Mouse (Mus musculus) neural tube, embryonic 13.5 days (tissue): ENCODE results near the gene G6pc. TPM values are rescaled to one million over a fixed set of nuclear protein-coding genes. Genes with fewer than 3 reads are reported as not detected.
"Not testable (repeated sequence)": the region's sequence is repeated elsewhere in the genome, so short reads cannot be mapped to it uniquely, and the experiment has no call there.

Experiments used
- ATAC-seq: fragments of 200-750 bp; cut with Nextera tagmentation; 2 replicates; pipeline ENCODE4 v1.8.0; 2017; ENCODE audit warnings: low read depth, mild to moderate bottlenecking, moderate TSS enrichment, moderate library complexity
- H3K27ac ChIP-seq: fragments of 300-500 bp; sonication (generic); replicated peaks from 2 replicates; pipeline ENCODE4 v1.5.1; 2015; ENCODE audit warnings: moderate library complexity, mild to moderate bottlenecking, inconsistent platforms
- H3K27me3 ChIP-seq: fragments of 300-500 bp; sonication (generic); 2 replicates; pipeline ENCODE4 v1.6.1; 2015; ENCODE audit warnings: mild to moderate bottlenecking, inconsistent platforms
- H3K36me3 ChIP-seq: fragments of 300-500 bp; sonication (generic); 2 replicates; pipeline ENCODE4 v1.6.1; 2015; ENCODE audit warnings: mild to moderate bottlenecking, inconsistent platforms
- H3K4me1 ChIP-seq: fragments of 300-500 bp; sonication (generic); replicated peaks from 2 replicates; pipeline ENCODE4 v1.6.1; 2015; ENCODE audit warnings: inconsistent platforms
- H3K4me2 ChIP-seq: fragments of 300-500 bp; sonication (generic); 2 replicates; pipeline ENCODE4 v1.6.1; 2015; ENCODE audit warnings: inconsistent platforms, mild to moderate bottlenecking, moderate library complexity
- H3K4me3 ChIP-seq: fragments of 300-500 bp; sonication (generic); 2 replicates; pipeline ENCODE4 v1.5.1; 2015; ENCODE audit warnings: mild to moderate bottlenecking, inconsistent platforms
- H3K9ac ChIP-seq: fragments of 300-500 bp; sonication (generic); 2 replicates; pipeline ENCODE4 v1.6.1; 2015; ENCODE audit warnings: moderate library complexity, mild to moderate bottlenecking, inconsistent platforms
- H3K9me3 ChIP-seq: fragments of 300-500 bp; sonication (generic); 2 replicates; pipeline ENCODE4 v1.6.1; 2016; ENCODE audit warnings: inconsistent platforms
- WGBS: fragments of 180-500 bp; shearing (Covaris S2); methylation state at CpG from one replicate; pipeline ENCODE4 v1.1.7; 2015; 5-methylcytosine and 5-hydroxymethylcytosine counted together
- polyA plus RNA-seq: library from polyadenylated mRNA; unstranded; fragments of >200 nt; fragmentation: Nextera tagmentation; extraction: Ambion mirVana; gene quantifications from 2 replicates; pipeline ENCODE4 v1.2.1, GENCODE M21; 2015

Gene G6pc
- polyA plus RNA-seq, 1 experiment from 2014 or later = not detected

DNA sequence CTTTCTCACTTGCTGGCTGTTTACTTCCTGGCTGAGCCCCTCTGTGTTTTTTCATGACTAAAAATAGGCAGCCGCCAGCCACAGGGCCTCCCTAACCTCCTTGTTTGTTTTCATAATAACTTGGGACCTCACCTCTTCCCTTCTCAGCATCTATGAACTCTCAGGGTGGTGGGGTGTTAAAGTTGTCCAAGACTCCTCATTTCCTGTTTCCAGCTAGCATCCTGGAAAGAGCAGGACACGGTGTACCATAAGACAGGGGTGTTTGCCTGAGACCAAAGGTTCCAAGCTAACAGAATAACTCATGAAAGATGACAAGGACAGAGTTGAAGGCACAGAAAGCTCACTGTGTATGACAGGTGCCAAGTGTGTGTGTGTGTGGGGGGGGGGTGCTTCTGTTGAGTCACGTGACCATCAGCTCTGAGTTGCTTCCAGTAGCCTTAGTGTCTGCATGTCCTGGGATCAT, 6.7 kb upstream of the G6pc start:
- H3K9me3 ChIP-seq = no peaks in the 10 kb centered on the region
- H3K9ac ChIP-seq = no peak overlapping the region
- ATAC-seq = no peak
- H3K4me1 ChIP-seq = no peaks in the 10 kb centered on the region
- no peaks in the 10 kb centered on the region for H3K27me3 ChIP-seq
- no peak overlapping the region for H3K4me3 ChIP-seq
- 77% methylated on average over 3 of the region's 3 CpGs for WGBS
- no peak overlapping the region for H3K4me2 ChIP-seq
- no peaks in the 10 kb centered on the region for H3K36me3 ChIP-seq
- H3K27ac ChIP-seq = no peak overlapping the region

DNA sequence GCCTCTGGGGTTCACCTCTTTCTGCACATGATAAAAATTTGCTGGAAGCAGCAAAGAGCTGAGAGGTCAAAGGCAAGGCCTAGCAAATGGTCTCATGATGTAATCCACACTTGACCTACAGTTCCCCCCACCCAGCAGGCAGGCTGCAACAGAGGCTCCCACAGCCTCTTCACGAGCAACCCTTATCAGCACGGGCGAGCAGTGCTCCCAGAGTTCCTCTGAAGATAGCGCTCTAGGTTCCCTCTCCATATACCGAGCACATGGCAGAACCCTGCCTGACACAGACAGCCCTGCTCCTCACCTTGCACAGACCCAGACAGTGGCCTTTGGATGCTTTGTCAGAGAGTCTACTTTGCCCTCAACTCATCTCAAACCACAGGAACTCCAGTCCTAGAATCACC, 2.8 kb upstream of the G6pc start:
- Histone ChIP-seq H3K27me3 (no peaks in the 10 kb centered on the region), H3K27ac (no peak overlapping the region), H3K36me3 (no peaks in the 10 kb centered on the region), H3K9me3 (no peaks in the 10 kb centered on the region), H3K4me2 (no peak overlapping the region), H3K9ac (no peak overlapping the region), H3K4me3 (no peak overlapping the region), H3K4me1 (no peaks in the 10 kb centered on the region)
- ATAC-seq = no peak
- 87% methylated on average over 5 of the region's 5 CpGs for WGBS

- ATAC-seq = no peak
- Histone ChIP-seq H3K9me3 (no peaks in the 10 kb centered on the region), H3K27ac (no peak overlapping the region), H3K4me3 (no peak overlapping the region), H3K27me3 (no peaks in the 10 kb centered on the region), H3K4me2 (no peak overlapping the region), H3K36me3 (no peaks in the 10 kb centered on the region), H3K9ac (no peak overlapping the region), H3K4me1 (no peaks in the 10 kb centered on the region)
- 87% methylated on average over 5 of the region's 5 CpGs for WGBS
Observed at GRCm38 (mm10) chr11:101370141-101370540, 2.8 kb downstream of the G6pc start.

GRCm38 (mm10) chr11:101374421-101374938, 7.1 kb downstream of the G6pc start:
- no peak for ATAC-seq
- Histone ChIP-seq H3K27me3 (no peaks in the 10 kb centered on the region), H3K4me3 (no peak overlapping the region), H3K4me1 (no peaks in the 10 kb centered on the region), H3K9ac (no peak overlapping the region), H3K36me3 (no peaks in the 10 kb centered on the region), H3K9me3 (no peaks in the 10 kb centered on the region), H3K4me2 (no peak overlapping the region), H3K27ac (no peak overlapping the region)
- WGBS = 77% methylated on average over 7 of the region's 7 CpGs

DNA sequence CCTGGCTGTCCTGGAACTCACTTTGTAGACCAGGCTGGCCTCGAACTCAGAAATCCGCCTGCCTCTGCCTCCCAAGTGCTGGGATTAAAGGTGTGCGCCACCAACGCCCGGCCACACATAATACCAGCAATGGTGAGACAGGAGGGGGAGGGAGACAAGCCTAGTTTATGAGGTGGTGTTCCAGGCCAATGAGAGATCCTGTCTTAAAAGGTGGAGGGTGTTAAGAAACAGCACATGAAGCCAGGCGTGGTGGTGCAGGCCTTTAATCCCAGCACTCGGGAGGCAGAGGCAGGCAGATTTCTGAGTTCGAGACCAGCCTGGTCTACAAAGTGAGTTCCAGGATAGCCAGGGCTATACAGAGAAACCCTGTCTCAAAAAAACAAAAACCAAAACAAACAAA, 10.8 kb downstream of the G6pc start:
- H3K36me3 ChIP-seq, H3K4me2 ChIP-seq, ATAC-seq, H3K9ac ChIP-seq, H3K4me1 ChIP-seq, H3K4me3 ChIP-seq, H3K27ac ChIP-seq, H3K27me3 ChIP-seq, H3K9me3 ChIP-seq: not testable (repeated sequence)
- WGBS = 93% methylated on average over 8 of the region's 8 CpGs

DNA sequence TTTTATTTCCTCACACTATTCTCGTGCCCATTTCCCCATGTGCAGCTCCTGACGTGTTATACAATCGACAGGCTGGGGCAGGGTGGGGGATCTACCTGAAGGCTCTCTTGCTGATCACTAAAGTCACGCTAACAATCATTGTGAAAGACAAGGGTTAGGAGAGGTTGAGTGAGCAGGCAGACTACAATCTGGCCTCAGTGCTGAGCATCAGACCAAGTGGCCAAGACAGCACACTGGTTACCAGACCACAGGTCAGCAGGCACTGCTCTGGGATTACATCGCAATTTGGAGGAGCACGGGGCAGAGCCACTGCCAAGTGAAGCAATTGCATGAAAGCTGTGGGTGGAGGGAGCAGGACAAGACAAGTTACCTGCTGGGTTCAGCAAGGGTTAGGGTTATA, 11.6 kb downstream of the G6pc start:
- H3K4me3 ChIP-seq = no peak overlapping the region
- WGBS = 83% methylated on average over 6 of the region's 6 CpGs
- no peaks in the 10 kb centered on the region for H3K4me1 ChIP-seq
- no peaks in the 10 kb centered on the region for H3K9me3 ChIP-seq
- no peak for ATAC-seq
- H3K27me3 ChIP-seq = no peaks in the 10 kb centered on the region
- H3K4me2 ChIP-seq = no peak overlapping the region
- H3K9ac ChIP-seq = no peak overlapping the region
- no peaks in the 10 kb centered on the region for H3K36me3 ChIP-seq
- no peak overlapping the region for H3K27ac ChIP-seq

DNA sequence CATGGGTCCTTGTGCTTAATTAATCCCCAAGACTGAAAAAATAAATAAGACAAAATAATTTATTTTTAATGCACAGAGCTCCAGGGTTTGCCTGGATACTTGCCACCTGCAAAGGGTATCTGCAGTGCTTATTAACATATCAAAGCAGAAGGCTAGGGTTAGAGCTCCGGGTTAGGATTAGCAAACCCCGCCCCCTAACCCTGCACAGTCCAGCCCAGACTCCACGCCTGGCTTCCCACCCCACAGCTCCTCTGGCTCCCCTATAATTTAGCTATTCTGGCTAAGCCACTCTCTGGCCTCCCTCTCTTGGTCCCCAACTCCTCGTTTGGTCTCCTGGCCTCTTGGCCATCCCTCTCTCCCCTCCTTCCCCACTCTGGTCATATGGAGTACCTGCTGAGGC, 14.5 kb downstream of the G6pc start:
- Histone ChIP-seq H3K9me3 (no peaks in the 10 kb centered on the region), H3K27me3 (no peaks in the 10 kb centered on the region), H3K4me1 (no peaks in the 10 kb centered on the region), H3K36me3 (no peaks in the 10 kb centered on the region), H3K9ac (no peak overlapping the region), H3K4me2 (no peak overlapping the region), H3K4me3 (no peak overlapping the region), H3K27ac (no peak overlapping the region)
- ATAC-seq = no peak
- 12% methylated on average over 4 of the region's 4 CpGs for WGBS

- Histone ChIP-seq H3K9ac (no peak overlapping the region), H3K27me3 (no peaks in the 10 kb centered on the region), H3K4me1 (no peaks in the 10 kb centered on the region), H3K27ac (no peak overlapping the region), H3K4me3 (no peak overlapping the region), H3K4me2 (no peak overlapping the region), H3K9me3 (no peaks in the 10 kb centered on the region), H3K36me3 (no peaks in the 10 kb centered on the region)
- 8% methylated on average over 8 of the region's 8 CpGs for WGBS
- ATAC-seq = peak; percentile 56; the same call in 1 of the 2 replicates
Observed at GRCm38 (mm10) chr11:101395110-101395509, 27.7 kb downstream of the G6pc start.

GRCm38 (mm10) chr11:101415306-101415705, 47.9 kb downstream of the G6pc start:
- H3K9me3 ChIP-seq = no peaks in the 10 kb centered on the region
- H3K4me3 ChIP-seq = no peak overlapping the region
- peaks cover 8% of the 10 kb centered on the region for H3K4me1 ChIP-seq
- peaks cover 35% of the 10 kb centered on the region for H3K36me3 ChIP-seq
- H3K4me2 ChIP-seq = no peak overlapping the region
- H3K27ac ChIP-seq = no peak overlapping the region
- H3K27me3 ChIP-seq = no peaks in the 10 kb centered on the region
- H3K9ac ChIP-seq = no peak overlapping the region
- no peak for ATAC-seq
- WGBS = 84% methylated on average over 2 of the region's 2 CpGs

GRCm38 (mm10) chr11:101416433-101417100, 49.2 kb downstream of the G6pc start:
- peak overlapping the region; percentile 89 for H3K9ac ChIP-seq
- peaks cover 8% of the 10 kb centered on the region for H3K4me1 ChIP-seq
- H3K4me2 ChIP-seq = peak overlapping the region; percentile 88
- 3% methylated on average over 11 of the region's 11 CpGs for WGBS
- no peaks in the 10 kb centered on the region for H3K27me3 ChIP-seq
- peaks cover 22% of the 10 kb centered on the region for H3K36me3 ChIP-seq
- peak overlapping the region; percentile 87 for H3K27ac ChIP-seq
- no peaks in the 10 kb centered on the region for H3K9me3 ChIP-seq
- H3K4me3 ChIP-seq = peak overlapping the region; percentile 83
- no peak for ATAC-seq

DNA sequence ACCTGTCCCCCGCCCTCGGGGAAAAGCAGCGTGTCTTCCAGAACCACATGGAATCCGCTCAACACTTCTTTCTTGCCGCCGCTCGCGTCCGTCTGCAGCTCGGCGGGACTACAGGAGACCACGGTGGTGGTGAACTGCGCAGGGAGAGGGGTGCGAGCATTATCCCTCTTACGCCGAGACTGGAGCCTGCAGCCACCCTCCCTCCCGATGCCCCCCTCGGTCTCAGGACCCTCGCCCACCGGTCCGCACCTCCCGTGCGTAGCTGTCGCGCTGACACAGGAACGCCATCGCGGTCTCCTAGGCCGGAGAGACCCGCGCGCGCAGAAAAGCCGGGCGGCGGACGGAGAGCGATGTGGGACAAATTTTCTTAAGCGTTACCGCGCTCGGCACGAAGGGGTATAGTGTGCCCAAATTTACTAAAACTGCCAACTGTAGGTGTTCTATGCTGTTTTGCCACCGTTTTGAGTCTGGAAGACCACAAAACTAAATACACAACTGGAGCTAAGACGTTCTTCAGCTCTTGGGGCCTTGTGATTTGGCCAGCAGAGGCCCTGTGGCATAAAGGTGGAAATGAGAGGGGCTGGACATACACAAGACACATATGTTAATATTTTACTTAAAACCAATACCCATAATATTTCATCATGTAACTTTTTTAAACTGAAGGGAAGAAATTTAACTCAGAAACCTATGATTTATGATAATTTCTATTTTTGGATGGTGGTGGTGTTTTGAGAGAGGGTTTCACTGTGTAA, 49.9 kb downstream of the G6pc start, which contains the start of gene Aarsd1:
TSS of gene Aarsd1 (minus strand) at position 515 of the 755 bp plus-strand sequence.
- no peaks in the 10 kb centered on the region for H3K9me3 ChIP-seq
- H3K36me3 ChIP-seq = peaks cover 15% of the 10 kb centered on the region; the same call in 1 of the 2 replicates
- peak within 1 kb of the TSS; percentile 88 for H3K4me2 ChIP-seq
- no peaks in the 10 kb centered on the region for H3K27me3 ChIP-seq
- H3K4me3 ChIP-seq = peak within 1 kb of the TSS; percentile 83
- peak within 1 kb of the TSS; percentile 87 for H3K27ac ChIP-seq
- peaks cover 8% of the 10 kb centered on the region for H3K4me1 ChIP-seq
- peak within 1 kb of the TSS; percentile 89 for H3K9ac ChIP-seq
- under 1% methylated on average over 45 of the region's 45 CpGs for WGBS
- ATAC-seq = peak; percentile 82

DNA sequence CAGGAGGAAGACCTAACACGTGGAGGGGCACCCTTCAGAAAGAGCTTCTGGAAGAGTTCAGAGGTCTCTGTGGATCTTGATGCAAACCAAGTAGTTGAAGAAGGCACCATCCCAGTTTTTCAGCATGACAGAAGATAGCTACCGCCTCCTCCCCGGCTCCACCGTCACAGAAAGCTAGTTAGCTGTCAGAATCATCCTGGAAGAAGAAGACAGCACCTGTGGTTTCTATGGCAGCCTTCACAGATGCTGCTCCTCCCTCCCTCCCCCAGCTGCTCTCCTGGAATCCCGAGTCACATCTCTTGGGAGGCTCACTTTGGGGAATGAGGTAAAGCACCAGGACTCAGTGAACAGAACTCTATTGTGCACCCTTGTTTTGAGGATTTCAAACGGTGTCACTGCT, 51.6 kb downstream of the G6pc start:
- WGBS = 64% methylated on average over 6 of the region's 6 CpGs
- ATAC-seq = no peak

More for the DNA sequence above, 51.6 kb downstream of the G6pc start:
- Histone ChIP-seq H3K36me3 (peaks cover under 1% of the 10 kb centered on the region; the same call in 1 of the 2 replicates), H3K9ac (no peak overlapping the region), H3K27ac (no peak overlapping the region), H3K9me3 (no peaks in the 10 kb centered on the region), H3K27me3 (no peaks in the 10 kb centered on the region), H3K4me3 (no peak overlapping the region), H3K4me2 (no peak overlapping the region), H3K4me1 (peaks cover 10% of the 10 kb centered on the region)
